Mouse (Mus musculus): Measurements from ENCODE around the gene Gm7942.
"Not testable (repeated sequence)": the region's sequence is repeated elsewhere in the genome, so short reads cannot be mapped to it uniquely, and the experiment has no call there.

Gm7942 gene

GRCm38 (mm10) chr5:95106638-95107037 is at the start of gene Gm7942:
TSS of gene Gm7942 (plus strand) at chr5:95106938.
- not testable (repeated sequence) for DNase-seq (ENCODE audit: low spot score)

All from urinary bladder, postnatal 14 days (tissue).